Mouse (Mus musculus) B cell, adult 2 months (primary cell): ENCODE results near the gene Sdhaf4.

ENCODE experiments used
- DNase-seq, 2 experiments: peaks; one replicate each; pipeline ENCODE4 v3.0.0; 2022

The Sdhaf4 gene

DNA sequence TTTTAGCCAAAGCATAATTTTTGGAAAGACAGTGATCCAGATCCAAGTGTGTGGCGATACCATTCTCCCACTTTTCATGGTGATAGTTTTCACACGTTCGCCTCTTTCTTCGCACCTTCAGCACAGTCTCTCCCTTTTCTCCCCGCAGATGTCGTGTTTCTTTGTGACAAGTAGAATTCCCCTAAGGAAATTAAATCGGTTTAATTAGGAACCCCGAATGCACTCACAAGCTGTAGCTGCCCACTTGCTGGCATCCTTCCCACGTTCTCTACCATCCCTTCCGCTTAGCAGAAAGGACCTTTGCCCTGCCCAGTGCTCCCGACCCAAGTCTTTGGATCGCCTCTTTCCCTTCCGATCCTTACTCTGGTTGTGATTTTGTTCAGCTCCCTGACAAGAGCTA is 51.5 kb downstream of the Sdhaf4 start:
- DNase-seq: no peak

- DNase-seq: no peak
Measured at GRCm38 (mm10) chr1:23948778-23949699, 56.4 kb downstream of the Sdhaf4 start.

- DNase-seq: no peak
Measured at GRCm38 (mm10) chr1:23948290-23948689, 57.2 kb downstream of the Sdhaf4 start.
